Mouse (Mus musculus) cerebellum, adult 2 months (tissue): ENCODE measurements around the gene Nt5c2. TPM values are rescaled to one million over a fixed set of nuclear protein-coding genes. Genes with fewer than 3 reads are reported as not detected.

Experiments
- DNase-seq, 2 experiments: peaks; one replicate each; pipeline ENCODE4 v3.0.0; 2021
- H3K27ac ChIP-seq: fragments of 200-500 bp; 2 replicates; pipeline ENCODE4 v1.5.1; 2012; ENCODE audit warnings: low read length, control low read depth, inconsistent platforms; ENCODE audit not compliant: insufficient read depth
- H3K27me3 ChIP-seq: fragments of 200-500 bp; 2 replicates; pipeline ENCODE4 v1.6.1; 2012; ENCODE audit warnings: inconsistent platforms, mild to moderate bottlenecking, low read length, moderate library complexity; ENCODE audit not compliant: control insufficient read depth, insufficient read depth
- H3K4me1 ChIP-seq: fragments of 200-500 bp; 2 replicates; pipeline ENCODE4 v1.6.1; 2011; ENCODE audit warnings: low read length; ENCODE audit not compliant: control insufficient read depth, insufficient read depth
- H3K4me3 ChIP-seq: fragments of 200-500 bp; replicated peaks from 2 replicates; pipeline ENCODE3; 2011; ENCODE audit warnings: mild to moderate bottlenecking, low read depth, low read length, control low read depth; ENCODE audit not compliant: insufficient read depth
- CTCF ChIP-seq: fragments of 200-500 bp; IDR thresholded peaks from 2 replicates; pipeline ENCODE4 v1.5.1; 2011; ENCODE audit warnings: low read depth, mild to moderate bottlenecking, control low read depth, low read length, moderate library complexity, borderline replicate concordance; ENCODE audit not compliant: insufficient read depth
- POLR2A ChIP-seq: fragments of 200-500 bp; IDR thresholded peaks from 2 replicates; pipeline ENCODE4 v1.6.1; 2011; ENCODE audit warnings: low read length, control low read depth, borderline replicate concordance; ENCODE audit not compliant: insufficient read depth
- WGBS: fragments of 180-500 bp; shearing (Covaris S2); methylation state at CpG from one replicate; pipeline ENCODE4 v1.1.7; 2018; 5-methylcytosine and 5-hydroxymethylcytosine counted together
- polyA plus RNA-seq: library from polyadenylated mRNA; depleted of rRNA; stranded (reverse); fragments of >200 nt; gene quantifications from 2 replicates; pipeline ENCODE4 v1.2.3, GENCODE M21; 2012

Nt5c2 gene
- polyA plus RNA-seq, 1 experiment, result 49.3 TPM

- DNase-seq, result no peak
- TF ChIP-seq POLR2A, result no peak
- TF ChIP-seq CTCF, result no peak
- Histone ChIP-seq H3K4me3 (no peak overlapping the region), H3K27me3 (no peaks in the 10 kb centered on the region), H3K4me1 (no peaks in the 10 kb centered on the region; the same call in none of the 2 replicates), H3K27ac (no peak overlapping the region)
- 61% methylated on average over 5 of the region's 5 CpGs for WGBS
Measured at GRCm38 (mm10) chr19:46952986-46953385, 62.0 kb downstream of the Nt5c2 start.

DNA sequence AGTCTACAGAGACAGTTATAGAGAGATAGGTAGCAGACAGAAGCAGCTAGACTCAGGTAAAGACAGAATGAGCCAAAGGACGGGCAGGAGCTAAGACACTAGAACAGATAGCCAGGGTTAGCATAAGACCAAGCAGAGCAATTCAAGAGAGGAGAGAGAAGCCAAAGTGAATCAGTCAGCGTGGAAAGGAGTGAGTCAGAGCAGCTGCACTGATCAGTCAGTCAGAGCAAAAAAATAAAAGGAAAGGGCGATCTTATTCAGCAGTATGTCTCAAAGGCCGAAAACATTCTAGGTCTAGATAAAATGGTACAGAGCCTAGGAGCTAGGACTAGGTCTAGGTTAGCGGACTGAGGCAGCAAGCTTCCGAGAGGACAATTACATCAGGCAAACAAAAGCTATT is 70.6 kb downstream of the Nt5c2 start:
- Histone ChIP-seq H3K27ac (no peak overlapping the region), H3K4me1 (no peaks in the 10 kb centered on the region; the same call in 1 of the 2 replicates), H3K27me3 (no peaks in the 10 kb centered on the region), H3K4me3 (no peak overlapping the region)
- no peak for DNase-seq
- TF ChIP-seq CTCF, result no peak
- WGBS, result 84% methylated on average over 6 of the region's 6 CpGs

GRCm38 (mm10) chr19:46937173-46937572 is 77.8 kb downstream of the Nt5c2 start:
- no peak for DNase-seq
- H3K4me3 ChIP-seq, result no peak overlapping the region
- H3K27ac ChIP-seq, result peak overlapping the region; percentile 61; the same call in 1 of the 2 replicates
- peaks cover 6% of the 10 kb centered on the region for H3K4me1 ChIP-seq
- 62% methylated on average over 6 of the region's 6 CpGs for whole genome bisulfite sequencing
- H3K27me3 ChIP-seq, result no peaks in the 10 kb centered on the region
- no peak for TF ChIP-seq POLR2A
- no peak for TF ChIP-seq CTCF

GRCm38 (mm10) chr19:46934025-46934424 is 80.9 kb downstream of the Nt5c2 start:
- Histone ChIP-seq H3K27ac (no peak overlapping the region), H3K4me1 (peaks cover 6% of the 10 kb centered on the region), H3K27me3 (no peaks in the 10 kb centered on the region), H3K4me3 (no peak overlapping the region)
- no peak for TF ChIP-seq POLR2A
- TF ChIP-seq CTCF, result no peak
- 85% methylated on average over 4 of the region's 4 CpGs for WGBS
- DNase-seq, result no peak

- no peak overlapping the region for H3K4me3 ChIP-seq
- DNase-seq, result no peak
- WGBS, result 80% methylated on average over 5 of the region's 5 CpGs
- no peak overlapping the region for H3K27ac ChIP-seq
- H3K27me3 ChIP-seq, result no peaks in the 10 kb centered on the region
- peaks cover 10% of the 10 kb centered on the region for H3K4me1 ChIP-seq
- no peak for TF ChIP-seq POLR2A
- TF ChIP-seq CTCF, result no peak
Measured at GRCm38 (mm10) chr19:46932608-46933007, 82.3 kb downstream of the Nt5c2 start.

DNA sequence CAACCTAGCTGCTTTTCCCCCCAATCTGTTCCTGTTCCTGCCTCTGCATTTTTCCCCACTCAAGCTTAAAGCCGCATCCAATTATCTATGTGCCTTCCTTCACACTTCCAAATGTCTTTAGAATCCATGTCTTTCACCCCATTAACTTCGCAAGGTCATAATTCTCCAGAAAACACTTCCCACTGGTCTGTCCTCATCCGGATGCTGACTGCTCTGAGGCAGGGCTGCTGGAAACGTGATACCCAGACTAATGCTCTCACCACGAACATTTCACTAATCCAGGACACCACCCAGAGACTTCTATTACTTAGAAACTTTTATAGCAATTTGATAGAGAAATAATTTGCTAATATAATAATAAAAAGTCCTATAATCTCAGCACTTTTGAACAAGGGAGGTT is 84.9 kb downstream of the Nt5c2 start:
- H3K27ac ChIP-seq, result no peak overlapping the region
- WGBS, result 89% methylated on average over 5 of the region's 5 CpGs
- no peaks in the 10 kb centered on the region for H3K27me3 ChIP-seq
- DNase-seq, result no peak
- no peak overlapping the region for H3K4me3 ChIP-seq
- TF ChIP-seq CTCF, result no peak
- TF ChIP-seq POLR2A, result no peak
- peaks cover 10% of the 10 kb centered on the region for H3K4me1 ChIP-seq

DNA sequence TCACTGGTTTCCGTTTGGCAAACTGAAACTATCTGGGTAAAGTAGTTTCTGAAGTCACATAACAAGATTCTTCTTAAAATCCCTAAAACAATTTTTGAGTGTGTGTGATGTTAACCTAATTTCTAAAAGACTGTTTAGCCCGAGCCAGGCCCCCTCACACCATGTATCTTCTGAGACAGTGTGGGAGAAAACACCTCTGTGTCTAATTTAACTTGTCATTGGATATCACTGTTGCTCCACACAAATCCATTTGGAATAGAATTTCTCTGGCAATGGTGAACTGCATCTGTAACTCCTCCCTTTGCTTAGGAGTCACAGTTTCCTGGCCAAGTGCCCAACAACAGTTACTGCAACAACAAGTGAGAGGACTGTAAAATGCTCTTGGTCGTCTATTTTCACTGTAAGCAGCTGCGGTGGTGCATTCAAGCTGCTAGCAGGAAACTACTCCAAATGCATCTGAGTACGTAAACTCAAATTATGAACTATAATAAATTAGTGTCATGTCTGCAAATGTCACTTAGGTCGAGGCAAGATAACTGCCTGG is 85.8 kb downstream of the Nt5c2 start:
- Histone ChIP-seq H3K27ac (no peak overlapping the region), H3K4me3 (no peak overlapping the region), H3K4me1 (peaks cover 10% of the 10 kb centered on the region), H3K27me3 (no peaks in the 10 kb centered on the region)
- TF ChIP-seq CTCF (no peak), POLR2A (no peak)
- 54% methylated on average over 6 of the region's 6 CpGs for WGBS
- peak in 1 of 2 experiments; percentile 33 for DNase-seq

DNA sequence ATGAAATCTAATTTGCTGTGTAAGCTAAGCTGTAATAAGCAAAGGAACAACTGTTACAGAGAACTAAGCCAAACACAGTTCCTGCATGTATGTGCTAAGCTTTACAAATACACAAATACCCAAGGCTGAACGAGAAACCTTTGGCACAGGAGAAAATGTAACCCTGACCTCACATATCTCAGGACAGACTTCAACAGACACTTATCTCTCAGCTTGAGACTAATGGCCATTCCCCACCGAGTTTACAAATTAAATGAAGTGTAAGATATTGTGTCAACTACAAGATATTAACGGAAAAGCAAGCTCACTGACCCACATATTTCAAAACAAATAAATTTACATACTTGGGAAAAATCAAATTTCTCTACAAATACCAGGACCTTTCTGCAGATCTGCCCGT is 86.8 kb downstream of the Nt5c2 start:
- no peak overlapping the region for H3K4me3 ChIP-seq
- no peak overlapping the region for H3K27ac ChIP-seq
- no peak for DNase-seq
- WGBS, result 29% methylated on average over 4 of the region's 4 CpGs
- no peak for TF ChIP-seq POLR2A
- no peak for TF ChIP-seq CTCF
- H3K27me3 ChIP-seq, result no peaks in the 10 kb centered on the region
- H3K4me1 ChIP-seq, result peaks cover 8% of the 10 kb centered on the region
